Mouse (Mus musculus): Measurements from ENCODE around the gene Gsta4. TPM values are rescaled to one million over a fixed set of nuclear protein-coding genes. Genes with fewer than 3 reads are reported as not detected.
A peak's percentile ranks its signal among the peaks of the same experiment; 100 is the strongest.

Gsta4 gene
- polyA plus RNA-seq, 1 experiment from 2014 or later = 107 TPM

DNA sequence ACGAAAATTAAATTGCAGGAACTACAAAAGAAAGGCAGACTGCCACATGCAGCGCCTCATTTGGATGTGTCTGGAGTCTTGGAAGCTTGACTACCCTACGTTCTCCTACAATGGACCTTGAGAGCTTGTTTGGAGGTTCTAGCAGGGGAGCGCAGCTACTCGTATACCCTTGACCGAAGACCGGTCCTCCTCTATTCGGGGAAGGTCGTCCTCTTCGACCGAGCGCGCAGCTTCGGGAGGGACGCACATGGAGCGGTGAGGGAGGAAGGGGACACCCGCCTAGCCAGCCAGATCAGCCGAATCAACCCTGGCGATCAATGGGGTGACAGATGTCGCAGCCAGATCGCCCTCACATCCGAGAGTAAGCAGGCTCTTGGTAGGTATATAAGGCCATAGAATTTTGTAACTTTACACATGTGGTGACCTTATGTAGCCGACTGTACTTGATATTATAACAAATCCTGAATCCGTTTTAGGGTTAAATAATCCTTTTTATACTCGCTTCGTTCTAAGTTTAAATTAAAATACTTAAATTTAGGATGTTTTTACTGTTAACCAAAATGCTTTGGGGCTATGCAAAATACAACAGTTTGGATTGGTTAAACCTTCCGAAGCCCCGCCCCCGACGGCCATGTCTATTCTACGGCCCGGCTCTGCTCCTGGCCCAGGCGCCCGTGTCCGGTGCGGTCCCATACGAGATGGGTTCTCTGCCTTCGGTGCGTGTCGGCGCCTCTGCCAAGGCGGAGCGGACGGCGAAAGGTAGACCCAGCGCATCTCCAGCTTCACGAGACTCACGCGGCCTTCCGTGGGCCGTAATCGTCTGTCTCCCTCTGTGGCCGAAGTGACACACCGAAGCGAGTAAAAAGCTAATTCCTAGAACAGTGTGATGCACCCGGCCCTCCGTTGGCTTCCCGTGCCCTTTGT lies 7.0 kb upstream of the Gsta4 start:
- no peaks in the 10 kb centered on the region for H3K27me3 ChIP-seq (replicated peaks; ENCODE audit: insufficient read depth, low read length)
- H3K4me3 ChIP-seq (ENCODE audit: low read depth, low read length) = peak overlapping the region; percentile 70
- peak overlapping the region; percentile 100 for H3K27ac ChIP-seq (ENCODE audit: low read length)
- DNase-seq (ENCODE audit: low spot score) (peak; percentile 98), ATAC-seq (peak; percentile 98)
- peak overlapping the region; percentile 78 for H3K9ac ChIP-seq (replicated peaks; ENCODE audit: low read depth)
- peak overlapping the region; percentile 59 for H3K4me2 ChIP-seq (replicated peaks; ENCODE audit: low read depth, low read length)
- H3K4me1 ChIP-seq (ENCODE audit: insufficient read depth, low read depth, low read length) = no peaks in the 10 kb centered on the region
- peak; percentile 17; the same call in 1 of the 2 replicates for TF ChIP-seq CTCF (IDR thresholded peaks at IDR 0.05)
- no peak for TF ChIP-seq EP300 (IDR thresholded peaks at IDR 0.05)
- WGBS = under 1% methylated on average over 49 of the region's 58 CpGs
- H3K9me3 ChIP-seq (ENCODE audit: low read length) = no peaks in the 10 kb centered on the region
- H3K36me3 ChIP-seq (ENCODE audit: insufficient read depth, low read length) = no peaks in the 10 kb centered on the region

DNA sequence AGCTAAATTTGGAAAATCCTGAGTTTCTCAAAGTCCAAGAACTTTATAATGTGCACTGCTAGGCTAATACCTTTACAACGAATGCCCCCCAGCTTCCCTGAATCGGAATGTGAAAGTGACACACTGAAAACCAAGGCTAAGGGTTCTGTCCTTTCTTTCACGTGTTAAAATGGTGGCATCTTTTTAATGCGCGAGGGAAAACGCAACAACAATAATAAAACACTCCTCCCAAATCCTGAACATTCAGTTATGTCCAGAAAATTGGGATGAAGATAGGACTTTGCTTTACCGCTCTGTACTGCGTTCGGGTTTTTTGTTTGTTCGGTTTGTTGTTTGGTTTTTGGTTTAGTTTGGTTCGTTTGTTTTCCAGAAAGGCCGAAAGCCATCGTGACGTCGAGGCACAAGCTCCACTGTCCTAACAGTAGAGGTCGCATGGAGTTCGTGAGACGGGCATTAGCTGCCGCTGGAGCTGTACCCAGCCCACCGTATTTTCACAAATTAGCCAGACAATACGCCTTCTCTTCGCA lies 6.3 kb upstream of the Gsta4 start:
- Histone ChIP-seq H3K27me3 (replicated peaks; ENCODE audit: insufficient read depth, low read length) (no peaks in the 10 kb centered on the region), H3K4me2 (replicated peaks; ENCODE audit: low read depth, low read length) (peak overlapping the region; percentile 59), H3K4me3 (ENCODE audit: low read depth, low read length) (peak overlapping the region; percentile 70), H3K27ac (ENCODE audit: low read length) (peak overlapping the region; percentile 100), H3K36me3 (ENCODE audit: insufficient read depth, low read length) (no peaks in the 10 kb centered on the region), H3K4me1 (ENCODE audit: insufficient read depth, low read depth, low read length) (no peaks in the 10 kb centered on the region), H3K9me3 (ENCODE audit: low read length) (no peaks in the 10 kb centered on the region), H3K9ac (replicated peaks; ENCODE audit: low read depth) (peak overlapping the region; percentile 78)
- ATAC-seq (peak; percentile 72), DNase-seq (ENCODE audit: low spot score) (peak; percentile 92)
- TF ChIP-seq EP300 (IDR thresholded peaks at IDR 0.05) = no peak
- TF ChIP-seq CTCF (IDR thresholded peaks at IDR 0.05) = peak; percentile 86
- WGBS = 1% methylated on average over 22 of the region's 22 CpGs

- peak; percentile 88 for DNase-seq (ENCODE audit: low spot score)
- Histone ChIP-seq H3K27ac (ENCODE audit: low read length) (peak overlapping the region; percentile 100), H3K36me3 (ENCODE audit: insufficient read depth, low read length) (no peaks in the 10 kb centered on the region), H3K9ac (replicated peaks; ENCODE audit: low read depth) (peak overlapping the region; percentile 78; the same call in 1 of the 2 replicates), H3K4me3 (ENCODE audit: low read depth, low read length) (peak overlapping the region; percentile 70), H3K27me3 (replicated peaks; ENCODE audit: insufficient read depth, low read length) (no peaks in the 10 kb centered on the region), H3K4me1 (ENCODE audit: insufficient read depth, low read depth, low read length) (no peaks in the 10 kb centered on the region), H3K4me2 (replicated peaks; ENCODE audit: low read depth, low read length) (peak overlapping the region; percentile 59), H3K9me3 (ENCODE audit: low read length) (no peaks in the 10 kb centered on the region)
- no peak for TF ChIP-seq CTCF (IDR thresholded peaks at IDR 0.05)
- peak; percentile 34 for TF ChIP-seq EP300 (IDR thresholded peaks at IDR 0.05)
- ATAC-seq = peak; percentile 44
- 10% methylated on average over 7 of the region's 7 CpGs for WGBS
Measured at GRCm38 (mm10) chr9:78176831-78177230, 5.7 kb upstream of the Gsta4 start.

DNA sequence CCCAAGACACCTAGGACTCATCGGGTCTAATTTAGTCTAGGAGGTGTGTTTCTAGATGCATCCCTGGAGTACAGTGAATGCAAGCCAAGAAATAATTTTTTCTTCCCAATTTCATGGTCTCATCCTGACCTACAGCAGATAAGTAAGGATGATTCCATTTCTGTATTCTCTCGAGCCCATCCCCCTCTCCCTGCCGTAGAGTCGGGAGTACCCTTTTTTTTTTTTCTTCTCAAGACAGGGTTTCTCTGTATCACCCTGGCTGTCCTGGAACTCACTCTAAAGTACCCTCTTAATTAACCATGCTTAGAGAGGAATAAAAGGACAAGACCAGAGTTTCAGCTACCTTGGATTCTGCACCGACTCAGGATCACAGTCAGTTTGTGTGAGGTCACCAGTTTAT lies 4.4 kb upstream of the Gsta4 start:
- ATAC-seq (no peak), DNase-seq (ENCODE audit: low spot score) (no peak)
- Histone ChIP-seq H3K4me3 (ENCODE audit: low read depth, low read length) (no peak overlapping the region), H3K4me1 (ENCODE audit: insufficient read depth, low read depth, low read length) (no peaks in the 10 kb centered on the region), H3K27ac (ENCODE audit: low read length) (no peak overlapping the region), H3K4me2 (replicated peaks; ENCODE audit: low read depth, low read length) (no peak overlapping the region), H3K36me3 (ENCODE audit: insufficient read depth, low read length) (no peaks in the 10 kb centered on the region), H3K27me3 (replicated peaks; ENCODE audit: insufficient read depth, low read length) (no peaks in the 10 kb centered on the region), H3K9ac (replicated peaks; ENCODE audit: low read depth) (no peak overlapping the region), H3K9me3 (ENCODE audit: low read length) (no peaks in the 10 kb centered on the region)
- 72% methylated on average over 5 of the region's 5 CpGs for WGBS
- no peak for TF ChIP-seq EP300 (IDR thresholded peaks at IDR 0.05)
- TF ChIP-seq CTCF (IDR thresholded peaks at IDR 0.05) = no peak

- no peak overlapping the region for H3K27ac ChIP-seq (ENCODE audit: low read length)
- 84% methylated on average over 2 of the region's 2 CpGs for WGBS
- no peak for DNase-seq (ENCODE audit: low spot score)
- no peak for ATAC-seq
- H3K27me3 ChIP-seq (replicated peaks; ENCODE audit: insufficient read depth, low read length) = no peaks in the 10 kb centered on the region
- no peak overlapping the region for H3K9ac ChIP-seq (replicated peaks; ENCODE audit: low read depth)
- no peaks in the 10 kb centered on the region for H3K4me1 ChIP-seq (ENCODE audit: insufficient read depth, low read depth, low read length)
- H3K4me2 ChIP-seq (replicated peaks; ENCODE audit: low read depth, low read length) = no peak overlapping the region
- TF ChIP-seq CTCF (IDR thresholded peaks at IDR 0.05) (0 out of 2 replicates have a peak, but pooled peaks have one; percentile 3), EP300 (IDR thresholded peaks at IDR 0.05) (no peak)
- no peaks in the 10 kb centered on the region for H3K36me3 ChIP-seq (ENCODE audit: insufficient read depth, low read length)
- no peak overlapping the region for H3K4me3 ChIP-seq (ENCODE audit: low read depth, low read length)
- H3K9me3 ChIP-seq (ENCODE audit: low read length) = no peaks in the 10 kb centered on the region
Measured at GRCm38 (mm10) chr9:78179071-78179470, 3.5 kb upstream of the Gsta4 start.

DNA sequence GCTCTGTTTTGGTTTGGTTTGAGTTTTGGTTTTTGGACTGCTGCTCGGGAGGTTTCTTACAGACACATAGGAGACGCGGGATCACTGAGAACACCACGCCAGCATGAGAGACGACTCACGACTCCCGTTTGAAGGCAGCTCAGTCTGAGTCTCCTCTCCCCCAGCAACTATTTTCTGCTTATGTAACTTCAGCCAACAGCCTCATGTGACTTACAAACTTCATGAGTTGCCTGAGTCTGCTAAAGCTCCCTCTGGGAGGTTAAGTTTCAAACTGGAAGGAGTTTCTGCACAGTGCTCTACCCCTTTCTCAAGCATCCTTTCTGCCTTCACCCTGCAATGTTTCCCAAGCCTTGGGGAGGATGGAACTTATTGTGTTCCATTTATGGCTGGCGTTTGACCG lies 3.1 kb downstream of the Gsta4 start:
- ATAC-seq (no peak), DNase-seq (ENCODE audit: low spot score) (no peak)
- no peaks in the 10 kb centered on the region for H3K4me1 ChIP-seq (ENCODE audit: insufficient read depth, low read depth, low read length)
- H3K9ac ChIP-seq (replicated peaks; ENCODE audit: low read depth) = no peak overlapping the region
- no peaks in the 10 kb centered on the region for H3K27me3 ChIP-seq (replicated peaks; ENCODE audit: insufficient read depth, low read length)
- no peaks in the 10 kb centered on the region for H3K36me3 ChIP-seq (ENCODE audit: insufficient read depth, low read length)
- no peak overlapping the region for H3K4me2 ChIP-seq (replicated peaks; ENCODE audit: low read depth, low read length)
- no peak overlapping the region for H3K27ac ChIP-seq (ENCODE audit: low read length)
- no peak for TF ChIP-seq CTCF (IDR thresholded peaks at IDR 0.05)
- no peak for TF ChIP-seq EP300 (IDR thresholded peaks at IDR 0.05)
- WGBS = 76% methylated on average over 9 of the region's 9 CpGs
- H3K9me3 ChIP-seq (ENCODE audit: low read length) = no peaks in the 10 kb centered on the region
- no peak overlapping the region for H3K4me3 ChIP-seq (ENCODE audit: low read depth, low read length)
